Mouse (Mus musculus) hindbrain, embryonic 10.5 days (tissue): ENCODE measurements around the gene Slc30a9. TPM values are rescaled to one million over a fixed set of nuclear protein-coding genes. Genes with fewer than 3 reads are reported as not detected.

ENCODE experiments used
- DNase-seq: peaks from one replicate; pipeline ENCODE4 v3.0.0-alpha.2; 2017; ENCODE audit warnings: low spot score
- H3K27ac ChIP-seq: fragments of 300-500 bp; sonication (generic); 2 replicates; pipeline ENCODE4 v1.5.1; 2016; ENCODE audit warnings: mild to moderate bottlenecking, moderate library complexity
- H3K27me3 ChIP-seq: fragments of 300-500 bp; sonication (generic); 2 replicates; pipeline ENCODE4 v1.6.1; 2016; ENCODE audit warnings: mild to moderate bottlenecking; ENCODE audit not compliant: poor library complexity, insufficient read depth, severe bottlenecking
- H3K36me3 ChIP-seq: fragments of 300-500 bp; sonication (generic); 2 replicates; pipeline ENCODE4 v1.6.1; 2016; ENCODE audit warnings: mild to moderate bottlenecking, moderate library complexity
- H3K4me1 ChIP-seq: fragments of 300-500 bp; sonication (generic); replicated peaks from 2 replicates; pipeline ENCODE4 v1.6.1; 2016; ENCODE audit warnings: mild to moderate bottlenecking
- H3K4me3 ChIP-seq: fragments of 300-500 bp; sonication (generic); 2 replicates; pipeline ENCODE4 v1.5.1; 2016; ENCODE audit warnings: mild to moderate bottlenecking, moderate library complexity
- H3K9me3 ChIP-seq: fragments of 300-500 bp; sonication (generic); 2 replicates; pipeline ENCODE4 v1.6.1; 2016; ENCODE audit warnings: mild to moderate bottlenecking, moderate library complexity
- WGBS: fragments of 180-500 bp; shearing (Covaris S2); methylation state at CpG from one replicate; pipeline ENCODE4 v1.1.7; 2016; 5-methylcytosine and 5-hydroxymethylcytosine counted together
- polyA plus RNA-seq: library from polyadenylated mRNA; unstranded; fragments of >200 nt; fragmentation: Nextera tagmentation; extraction: Ambion mirVana; gene quantifications from 2 replicates; pipeline ENCODE4 v1.2.1, GENCODE M21; 2016

Slc30a9 gene
- polyA plus RNA-seq, 1 experiment from 2014 or later = 106 TPM

GRCm38 (mm10) chr5:67404380-67404779, 97.6 kb downstream of the Slc30a9 start:
- DNase-seq = no peak
- H3K27me3 ChIP-seq = no peaks in the 10 kb centered on the region
- no peaks in the 10 kb centered on the region for H3K9me3 ChIP-seq
- WGBS = 78% methylated on average over 7 of the region's 7 CpGs
- no peak overlapping the region for H3K4me3 ChIP-seq
- H3K4me1 ChIP-seq = no peaks in the 10 kb centered on the region
- H3K36me3 ChIP-seq = peaks cover 41% of the 10 kb centered on the region
- H3K27ac ChIP-seq = no peak overlapping the region

- 89% methylated on average over 9 of the region's 9 CpGs for WGBS
- Histone ChIP-seq H3K27me3 (no peaks in the 10 kb centered on the region), H3K9me3 (no peaks in the 10 kb centered on the region), H3K36me3 (peaks cover 37% of the 10 kb centered on the region), H3K4me1 (no peaks in the 10 kb centered on the region), H3K4me3 (no peak overlapping the region), H3K27ac (no peak overlapping the region)
- no peak for DNase-seq
Observed at GRCm38 (mm10) chr5:67404919-67405318, 98.2 kb downstream of the Slc30a9 start.

Other genes with a start within 250 kb of the Slc30a9 start
- 26.9 and 45.5 TPM in 2 replicates for gene Phox2b, start 207.7 kb upstream of the Slc30a9 start, polyA plus RNA-seq
- 118 and 120 TPM in 2 replicates for gene Tmem33, start 46.4 kb upstream of the Slc30a9 start, polyA plus RNA-seq
- 8.7 and 12.8 TPM in 2 replicates for gene Bend4, start 121.4 kb downstream of the Slc30a9 start, polyA plus RNA-seq